Mouse (Mus musculus): ENCODE measurements at regions not wholly inside any gene's neighbourhood (a gene's known extent, or its start where the extent isn't known, plus 50 kb on each side); places are given as distances from the start of the nearest gene placed in this dataset.

DNA sequence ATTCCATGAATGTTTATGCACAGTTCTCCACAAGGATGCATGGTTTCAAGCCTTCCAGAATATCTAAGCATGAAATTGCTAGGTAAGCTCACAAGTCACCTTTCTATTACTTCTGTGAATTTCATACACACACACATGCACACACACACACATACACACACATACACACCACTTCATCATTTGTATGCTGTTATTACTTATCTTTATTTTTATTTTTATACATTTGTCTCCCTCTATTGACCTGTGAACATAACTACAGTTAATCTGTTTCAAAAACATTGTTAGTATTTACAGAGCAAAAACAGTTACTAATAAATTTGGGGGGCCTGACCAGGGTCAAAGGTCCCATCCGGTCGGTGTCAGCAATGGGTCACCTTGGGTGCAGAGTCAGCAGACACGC is 212.6 kb upstream of the Depdc1a start:
- DNase-seq (ENCODE audit: low spot score) (no peak), ATAC-seq (ENCODE audit: low FRiP score) (0 out of 2 replicates have a peak, but pooled peaks have one; percentile 22)

GRCm38 (mm10) chr3:159317471-159317870 is 177.8 kb upstream of the Depdc1a start:
- 63% methylated on average over 3 of the region's 3 CpGs for WGBS
- Histone ChIP-seq H3K4me1 (replicated peaks; ENCODE audit: control insufficient read depth, insufficient read depth, low read length) (no peaks in the 10 kb centered on the region), H3K9ac (ENCODE audit: low read depth, low read length) (no peak overlapping the region), H3K4me3 (ENCODE audit: low read depth, low read length) (no peak overlapping the region), H3K4me2 (replicated peaks; ENCODE audit: low read depth, low read length) (no peak overlapping the region), H3K27ac (ENCODE audit: low read depth, low read length) (no peak overlapping the region), H3K9me3 (ENCODE audit: control insufficient read depth, low read length) (no peaks in the 10 kb centered on the region), H3K36me3 (ENCODE audit: control insufficient read depth, insufficient read depth, low read length) (no peaks in the 10 kb centered on the region), H3K27me3 (ENCODE audit: control insufficient read depth, insufficient read depth, low read length) (no peaks in the 10 kb centered on the region)
- DNase-seq (ENCODE audit: low spot score) (no peak), ATAC-seq (ENCODE audit: low FRiP score) (no peak)

More for the DNA sequence above, 212.6 kb upstream of the Depdc1a start:
- H3K36me3 ChIP-seq (ENCODE audit: control insufficient read depth, insufficient read depth, low read length): no peaks in the 10 kb centered on the region
- WGBS: 93% methylated on average over 3 of the region's 3 CpGs
- H3K4me1 ChIP-seq (replicated peaks; ENCODE audit: control insufficient read depth, insufficient read depth, low read length): no peaks in the 10 kb centered on the region
- no peak overlapping the region for H3K4me2 ChIP-seq (replicated peaks; ENCODE audit: low read depth, low read length)
- H3K4me3 ChIP-seq (ENCODE audit: low read depth, low read length): no peak overlapping the region
- no peaks in the 10 kb centered on the region for H3K27me3 ChIP-seq (ENCODE audit: control insufficient read depth, insufficient read depth, low read length)
- H3K9ac ChIP-seq (ENCODE audit: low read depth, low read length): no peak overlapping the region
- no peaks in the 10 kb centered on the region for H3K9me3 ChIP-seq (ENCODE audit: control insufficient read depth, low read length)
- H3K27ac ChIP-seq (ENCODE audit: low read depth, low read length): no peak overlapping the region

GRCm38 (mm10) chr3:159348053-159348452 is 147.2 kb upstream of the Depdc1a start:
- Histone ChIP-seq H3K27me3 (ENCODE audit: control insufficient read depth, insufficient read depth, low read length) (no peaks in the 10 kb centered on the region), H3K27ac (ENCODE audit: low read depth, low read length) (no peak overlapping the region), H3K4me1 (replicated peaks; ENCODE audit: control insufficient read depth, insufficient read depth, low read length) (no peaks in the 10 kb centered on the region), H3K4me2 (replicated peaks; ENCODE audit: low read depth, low read length) (no peak overlapping the region), H3K9me3 (ENCODE audit: control insufficient read depth, low read length) (no peaks in the 10 kb centered on the region), H3K9ac (ENCODE audit: low read depth, low read length) (no peak overlapping the region), H3K36me3 (ENCODE audit: control insufficient read depth, insufficient read depth, low read length) (no peaks in the 10 kb centered on the region), H3K4me3 (ENCODE audit: low read depth, low read length) (no peak overlapping the region)
- ATAC-seq (ENCODE audit: low FRiP score): no peak
- WGBS: 82% methylated on average over 2 of the region's 2 CpGs
- no peak for DNase-seq (ENCODE audit: low spot score)

GRCm38 (mm10) chr3:159353730-159354129 is 141.5 kb upstream of the Depdc1a start:
- Histone ChIP-seq H3K36me3 (ENCODE audit: control insufficient read depth, insufficient read depth, low read length) (no peaks in the 10 kb centered on the region), H3K9me3 (ENCODE audit: control insufficient read depth, low read length) (no peaks in the 10 kb centered on the region), H3K27me3 (ENCODE audit: control insufficient read depth, insufficient read depth, low read length) (no peaks in the 10 kb centered on the region), H3K4me2 (replicated peaks; ENCODE audit: low read depth, low read length) (no peak overlapping the region), H3K9ac (ENCODE audit: low read depth, low read length) (no peak overlapping the region), H3K27ac (ENCODE audit: low read depth, low read length) (no peak overlapping the region), H3K4me1 (replicated peaks; ENCODE audit: control insufficient read depth, insufficient read depth, low read length) (no peaks in the 10 kb centered on the region), H3K4me3 (ENCODE audit: low read depth, low read length) (no peak overlapping the region)
- 88% methylated on average over 6 of the region's 6 CpGs for WGBS
- DNase-seq (ENCODE audit: low spot score) (no peak), ATAC-seq (ENCODE audit: low FRiP score) (no peak)

GRCm38 (mm10) chr3:159373177-159373576 is 122.1 kb upstream of the Depdc1a start:
- H3K4me2 ChIP-seq (replicated peaks; ENCODE audit: low read depth, low read length): no peak overlapping the region
- H3K4me3 ChIP-seq (ENCODE audit: low read depth, low read length): no peak overlapping the region
- no peaks in the 10 kb centered on the region for H3K36me3 ChIP-seq (ENCODE audit: control insufficient read depth, insufficient read depth, low read length)
- no peaks in the 10 kb centered on the region for H3K27me3 ChIP-seq (ENCODE audit: control insufficient read depth, insufficient read depth, low read length)
- no peak overlapping the region for H3K27ac ChIP-seq (ENCODE audit: low read depth, low read length)
- ATAC-seq (ENCODE audit: low FRiP score): no peak
- H3K4me1 ChIP-seq (replicated peaks; ENCODE audit: control insufficient read depth, insufficient read depth, low read length): no peaks in the 10 kb centered on the region
- DNase-seq (ENCODE audit: low spot score): no peak
- H3K9ac ChIP-seq (ENCODE audit: low read depth, low read length): no peak overlapping the region
- no peaks in the 10 kb centered on the region for H3K9me3 ChIP-seq (ENCODE audit: control insufficient read depth, low read length)
